Mouse (Mus musculus) small intestine, adult 2 months (tissue): ENCODE results near the gene Spp1.

Source experiments
- CTCF ChIP-seq: fragments of 200-500 bp; IDR thresholded peaks from 2 replicates; pipeline ENCODE4 v1.5.1; 2012; ENCODE audit warnings: low read depth, mild to moderate bottlenecking, control low read depth, inconsistent platforms, low read length, moderate library complexity, mixed read lengths; ENCODE audit not compliant: insufficient replicate concordance, insufficient read length; ENCODE audit errors: extremely low read depth
- POLR2A ChIP-seq: fragments of 200-500 bp; IDR thresholded peaks from 2 replicates; pipeline ENCODE4 v1.6.1; 2012; ENCODE audit warnings: low read depth, mild to moderate bottlenecking, control low read depth, inconsistent platforms, low read length, moderate library complexity

GRCm38 (mm10) chr5:104390962-104391361, 44.0 kb upstream of the Spp1 start:
- no peak for TF ChIP-seq POLR2A
- TF ChIP-seq CTCF = no peak
